Mouse (Mus musculus) left cerebral cortex, postnatal 4 days (tissue): ENCODE measurements around the gene Enox1. TPM values are rescaled to one million over a fixed set of nuclear protein-coding genes. Genes with fewer than 3 reads are reported as not detected.
A peak's percentile ranks its signal among the peaks of the same experiment; 100 is the strongest.
"Not testable (repeated sequence)": the region's sequence is repeated elsewhere in the genome, so short reads cannot be mapped to it uniquely, and the experiment has no call there.

Source experiments
- DNase-seq: peaks from one replicate; pipeline ENCODE4 v3.0.0-alpha.2; 2022
- intact Hi-C: fragments of 180-260 bp; cut with DNase I; formaldehyde crosslinking; loops from one replicate; pipeline ENCODE4 v1.15.1; 2025
- total RNA-seq, 2 experiments: library from RNA; stranded (reverse); gene quantifications; 2 replicates each; pipeline ENCODE4 v1.2.3; 2021

Enox1 gene
- total RNA-seq, 2 experiments from 2014 or later: 67.2 to 73.5 TPM

- DNase-seq: no peak
- intact Hi-C loops: no loop called here
These were observed 334.1 kb downstream of the Enox1 start for GRCm38 (mm10) chr14:77490699-77491098.

DNA sequence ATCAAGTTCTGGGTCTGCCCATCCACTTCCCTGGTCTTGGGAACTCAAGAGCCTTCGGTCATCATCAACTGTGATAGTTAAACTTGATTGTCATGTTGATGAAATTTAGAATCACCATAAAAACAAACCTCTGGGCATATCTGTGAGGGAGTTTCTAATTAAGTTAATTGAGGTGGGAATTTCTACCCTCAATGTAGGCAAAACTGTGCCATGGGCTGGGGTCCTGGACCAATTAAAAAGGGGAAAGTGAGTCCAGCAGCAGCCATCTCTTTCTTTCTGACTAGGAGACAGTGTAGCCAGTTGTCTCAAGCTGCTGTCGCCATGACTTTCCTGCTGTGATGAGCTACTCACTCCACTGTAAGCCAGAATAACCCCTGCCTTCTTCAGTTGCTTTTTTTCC, 335.2 kb downstream of the Enox1 start:
- DNase-seq: no peak

GRCm38 (mm10) chr14:77499996-77500581, 343.5 kb downstream of the Enox1 start:
- intact Hi-C loops: no loop called here
- no peak for DNase-seq

More for the DNA sequence above, 335.2 kb downstream of the Enox1 start:
- intact Hi-C loops: no loop called here

- DNase-seq: no peak
- intact Hi-C loops: no loop called here
These were observed 348.0 kb downstream of the Enox1 start for GRCm38 (mm10) chr14:77504458-77505135.

DNA sequence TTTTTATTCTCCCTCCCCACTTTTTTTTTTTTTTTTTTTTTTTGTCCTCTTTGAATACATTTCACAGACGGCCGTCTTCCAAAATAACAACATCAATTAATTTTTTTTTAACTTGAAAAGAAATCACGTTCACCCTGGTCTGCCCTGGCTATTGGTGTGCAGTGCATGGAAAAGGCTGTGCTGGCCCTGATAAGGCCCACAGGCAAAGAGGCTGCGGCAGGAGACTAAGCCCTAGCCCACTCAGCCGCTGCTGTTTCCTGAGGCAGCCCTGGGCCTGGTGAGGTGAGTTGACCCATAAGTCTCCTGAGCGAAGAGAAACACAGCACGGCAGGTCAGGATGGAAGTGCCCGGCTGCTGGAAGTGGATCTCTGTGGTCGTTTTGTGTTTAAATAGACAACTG, 349.8 kb downstream of the Enox1 start:
- DNase-seq: no peak
- intact Hi-C loops: no loop called here

- DNase-seq: peak; percentile 44
- intact Hi-C loops: no loop called here
These were observed 351.5 kb downstream of the Enox1 start for GRCm38 (mm10) chr14:77508036-77508435.

DNA sequence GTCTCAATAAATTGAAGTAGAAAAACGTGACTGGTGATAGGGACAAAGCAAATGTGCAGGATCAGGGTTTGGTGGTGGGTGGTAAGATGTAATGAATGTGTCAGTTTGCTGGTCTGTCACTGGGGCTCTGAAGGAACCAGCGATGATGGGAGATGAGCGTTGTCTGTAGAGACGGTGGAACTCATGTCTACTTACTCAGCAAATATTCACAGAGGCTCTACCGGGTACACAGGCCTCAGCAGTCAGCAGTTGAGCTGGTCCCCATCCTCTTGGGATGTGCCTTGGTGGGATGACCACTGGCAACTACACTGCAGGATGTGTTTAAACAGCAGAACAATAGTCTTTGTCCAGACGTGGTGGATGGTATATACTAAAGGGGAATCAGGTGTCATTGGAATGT, 352.5 kb downstream of the Enox1 start:
- DNase-seq: no peak
- intact Hi-C loops: no loop called here

GRCm38 (mm10) chr14:77509924-77510323, 353.4 kb downstream of the Enox1 start:
- intact Hi-C loops: no loop called here
- DNase-seq: no peak

DNA sequence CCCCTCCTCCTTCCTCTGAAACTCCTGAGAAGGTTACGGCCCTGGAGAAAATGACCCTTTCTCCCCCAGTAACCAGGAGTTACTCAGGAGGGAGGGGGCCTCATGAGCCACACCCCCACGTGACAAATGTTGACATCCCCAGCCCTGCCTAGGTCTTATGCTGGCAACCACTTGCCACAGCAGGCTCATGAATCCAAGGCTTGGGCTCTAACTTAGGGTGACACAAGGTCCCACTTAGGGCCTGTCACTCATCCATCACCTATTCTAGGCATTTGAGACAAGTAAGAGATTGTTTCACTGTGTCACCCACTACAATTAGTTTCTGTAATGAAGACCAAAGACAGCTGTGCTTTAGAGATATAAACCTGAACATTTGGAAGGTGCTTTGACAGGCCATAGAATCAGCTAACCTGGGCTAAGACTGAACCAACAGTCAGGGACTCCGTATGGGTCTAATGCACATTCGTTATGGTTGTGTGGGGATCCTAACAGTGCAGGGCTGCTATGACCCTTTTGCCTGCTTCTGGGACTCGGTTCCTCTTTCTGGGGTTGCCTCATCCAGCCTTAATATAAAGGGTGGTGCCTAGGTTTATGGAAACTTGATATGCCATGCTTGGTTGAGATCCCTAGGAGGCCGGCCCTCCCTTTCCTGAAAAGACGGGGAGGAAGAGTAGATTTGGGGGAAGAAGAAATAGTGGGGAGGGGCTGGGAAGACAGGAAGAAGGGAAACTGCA, 354.7 kb downstream of the Enox1 start:
- intact Hi-C loops: no loop called here
- DNase-seq: no peak

DNA sequence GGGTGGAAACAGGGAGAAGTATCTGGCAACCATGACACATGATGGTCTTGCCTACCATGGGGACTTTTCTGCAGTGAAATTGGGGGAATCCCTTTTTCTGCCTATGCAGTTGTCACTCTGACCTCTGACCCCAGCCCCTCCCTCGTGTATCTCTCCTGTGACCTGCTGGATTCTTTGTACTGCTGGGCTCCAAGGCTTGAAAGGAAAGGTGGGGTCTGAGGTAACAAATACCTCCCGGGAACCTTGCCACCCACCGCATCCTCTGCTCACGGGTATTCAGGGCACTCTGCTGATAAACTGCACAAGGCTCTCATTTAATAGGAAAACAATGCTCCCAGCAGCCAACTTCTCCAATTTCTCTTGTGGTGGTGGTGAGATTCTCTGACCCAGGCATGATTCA, 361.5 kb downstream of the Enox1 start:
- no peak for DNase-seq
- intact Hi-C loops: no loop called here

DNA sequence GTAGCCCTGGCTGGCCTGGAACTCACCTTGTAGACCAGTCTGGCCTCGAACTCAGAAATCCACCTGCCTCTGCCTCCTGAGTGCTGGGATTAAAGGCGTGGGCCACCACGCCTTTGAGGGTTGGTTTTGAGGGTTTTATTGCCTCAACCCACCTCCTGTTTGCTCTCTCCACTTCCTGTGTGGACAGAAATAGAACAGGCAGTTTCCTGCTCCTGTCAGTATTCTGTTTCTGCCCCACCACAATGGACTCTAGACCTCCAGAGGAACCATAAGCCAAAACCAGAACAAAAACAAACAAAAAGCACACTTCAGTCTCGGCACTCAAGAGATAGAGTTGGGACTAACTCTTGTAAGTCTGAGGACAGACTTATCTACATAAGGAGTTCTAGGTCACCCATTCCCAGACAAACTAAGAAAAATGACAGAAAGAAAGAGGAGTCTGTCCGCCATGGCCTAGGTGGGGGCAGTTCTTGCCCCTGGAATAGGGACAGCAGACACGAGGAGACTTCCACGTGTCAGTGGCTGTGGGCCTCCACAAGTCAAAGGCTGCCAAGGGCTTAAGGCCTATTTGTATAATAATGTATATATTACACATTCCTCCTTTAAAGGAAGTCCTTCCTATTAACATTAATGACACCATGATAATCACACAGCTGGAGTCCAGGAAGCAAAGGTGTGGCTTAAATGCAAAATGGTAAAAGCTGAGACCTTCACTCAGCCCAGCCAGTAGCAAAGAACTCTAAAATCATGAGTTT, 362.6 kb downstream of the Enox1 start:
- intact Hi-C loops: no loop called here
- DNase-seq: no peak

GRCm38 (mm10) chr14:77519701-77520100, 363.1 kb downstream of the Enox1 start:
- DNase-seq: no peak
- intact Hi-C loops: no loop called here

- intact Hi-C loops: no loop called here
- DNase-seq: no peak
These were observed 367.7 kb downstream of the Enox1 start for GRCm38 (mm10) chr14:77524303-77524702.

GRCm38 (mm10) chr14:77526262-77526661, 369.7 kb downstream of the Enox1 start:
- no peak for DNase-seq
- intact Hi-C loops: no loop called here

DNA sequence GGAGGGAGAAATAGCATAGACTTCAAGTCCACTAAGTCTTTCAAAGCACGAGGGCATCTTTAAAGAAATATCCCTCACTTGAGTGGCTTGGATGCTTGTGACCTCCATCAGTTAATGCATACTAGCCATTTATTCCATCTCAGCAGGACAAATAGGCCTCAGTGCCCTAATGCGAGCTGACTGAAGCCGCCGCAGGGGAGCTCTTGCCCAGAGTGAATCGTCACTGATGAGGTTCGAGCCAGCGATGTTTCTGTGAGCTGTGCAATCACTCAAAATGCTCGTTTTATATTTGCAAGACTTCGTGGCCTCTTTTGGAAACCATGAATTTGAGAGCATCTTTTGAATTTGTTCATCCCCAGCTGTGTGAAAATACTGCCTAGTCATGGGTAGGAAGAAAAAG, 372.6 kb downstream of the Enox1 start:
- intact Hi-C loops: no loop called here
- peak; percentile 63 for DNase-seq

DNA sequence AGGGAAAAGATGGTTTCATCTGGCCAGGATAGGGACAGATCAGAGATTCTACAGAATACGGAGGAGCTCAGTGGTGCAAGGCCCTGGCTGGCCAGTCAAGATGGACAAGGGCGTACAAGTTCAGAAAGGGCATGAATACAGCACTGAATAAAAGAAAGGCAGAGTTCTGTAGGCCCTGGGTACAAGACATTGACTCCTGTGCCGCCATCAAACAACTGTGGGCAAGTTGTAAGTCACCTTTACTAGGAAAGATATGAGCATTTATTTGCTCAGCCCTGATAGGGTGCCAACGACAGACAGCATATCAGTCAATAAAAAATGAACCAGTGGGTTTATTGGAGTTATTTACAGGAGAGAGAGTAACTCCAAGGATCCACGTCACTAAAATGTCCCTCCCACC, 373.1 kb downstream of the Enox1 start:
- DNase-seq: no peak
- intact Hi-C loops: no loop called here

- DNase-seq: no peak
- intact Hi-C loops: no loop called here
These were observed 377.1 kb downstream of the Enox1 start for GRCm38 (mm10) chr14:77533638-77534037.

- intact Hi-C loops: no loop called here
- DNase-seq: peak; percentile 30
These were observed 377.6 kb downstream of the Enox1 start for GRCm38 (mm10) chr14:77534120-77534519.

GRCm38 (mm10) chr14:77536592-77536991, 380.0 kb downstream of the Enox1 start:
- intact Hi-C loops: no loop called here
- no peak for DNase-seq

GRCm38 (mm10) chr14:77539563-77539962, 383.0 kb downstream of the Enox1 start:
- intact Hi-C loops, DNase-seq: not testable (repeated sequence)

DNA sequence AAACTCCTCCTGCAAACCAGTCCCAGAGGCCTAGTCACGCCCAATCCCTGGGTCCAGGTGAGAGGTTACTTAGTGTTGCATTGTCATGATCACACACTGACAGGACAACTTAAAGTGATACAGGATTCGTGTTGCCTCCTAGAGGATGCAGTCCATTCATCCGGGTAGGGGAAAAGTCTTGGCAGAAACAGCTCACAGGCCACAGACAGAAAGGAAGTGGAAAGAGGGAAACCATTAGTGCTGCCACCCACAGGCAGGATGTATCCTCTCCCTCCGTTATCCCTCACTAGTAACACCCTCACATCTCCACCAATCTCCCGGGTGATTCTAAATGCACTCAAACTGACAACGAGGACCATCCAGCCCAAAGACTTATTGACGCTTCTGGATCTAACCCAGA, 385.4 kb downstream of the Enox1 start:
- no peak for DNase-seq
- intact Hi-C loops: no loop called here
